Mouse (Mus musculus): Measurements from ENCODE around the gene Mst1r.

Gene Mst1r

GRCm38 (mm10) chr9:107906252-107906966 lies at the start of gene Mst1r:
Gene Mst1r (plus strand): TSS chr9:107906873.
- DNase-seq (ENCODE audit: low spot score) = peak; percentile 86

DNA sequence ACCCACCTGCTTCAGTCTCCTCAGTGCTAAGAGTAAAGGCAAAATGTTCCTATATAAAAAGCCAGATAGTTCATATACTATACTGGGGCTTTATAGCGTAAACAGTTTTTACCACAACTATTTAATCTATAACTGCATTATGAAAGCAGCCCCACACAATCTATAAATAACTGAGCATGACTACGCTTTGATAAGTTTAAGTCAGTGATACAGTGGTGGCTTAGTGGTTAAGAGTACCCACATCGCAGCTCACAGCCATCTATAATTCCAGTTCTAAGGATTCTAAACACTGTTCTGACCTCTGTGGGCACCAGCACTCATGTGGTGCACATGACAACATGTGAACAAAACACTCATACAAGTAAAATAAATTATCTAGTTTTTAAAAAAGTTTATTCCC lies 48.3 kb upstream of the Mst1r start:
- no peak for DNase-seq (ENCODE audit: low spot score)

DNA sequence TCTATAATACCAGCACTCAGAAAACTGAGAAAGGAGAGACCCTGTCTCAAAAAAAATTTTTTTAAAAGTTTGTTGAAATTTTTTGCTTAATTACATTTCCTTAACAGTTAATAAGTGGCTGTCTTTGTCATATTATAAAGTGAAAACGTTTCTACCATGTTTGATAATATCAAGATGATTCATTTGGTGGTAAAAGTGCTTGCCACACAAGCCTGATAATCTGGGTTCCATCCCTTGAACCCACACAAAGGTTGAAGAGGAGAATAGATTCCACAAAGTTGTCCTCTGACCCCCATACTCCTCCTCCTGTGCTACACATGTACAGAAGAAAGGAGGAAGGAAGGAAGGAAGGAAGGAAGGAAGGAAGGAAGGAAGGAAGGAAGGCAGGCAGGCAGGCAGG lies 42.2 kb upstream of the Mst1r start:
- no peak for DNase-seq (ENCODE audit: low spot score)

- DNase-seq (ENCODE audit: low spot score) = no peak
Observed at GRCm38 (mm10) chr9:107866081-107866480, 40.6 kb upstream of the Mst1r start.

DNA sequence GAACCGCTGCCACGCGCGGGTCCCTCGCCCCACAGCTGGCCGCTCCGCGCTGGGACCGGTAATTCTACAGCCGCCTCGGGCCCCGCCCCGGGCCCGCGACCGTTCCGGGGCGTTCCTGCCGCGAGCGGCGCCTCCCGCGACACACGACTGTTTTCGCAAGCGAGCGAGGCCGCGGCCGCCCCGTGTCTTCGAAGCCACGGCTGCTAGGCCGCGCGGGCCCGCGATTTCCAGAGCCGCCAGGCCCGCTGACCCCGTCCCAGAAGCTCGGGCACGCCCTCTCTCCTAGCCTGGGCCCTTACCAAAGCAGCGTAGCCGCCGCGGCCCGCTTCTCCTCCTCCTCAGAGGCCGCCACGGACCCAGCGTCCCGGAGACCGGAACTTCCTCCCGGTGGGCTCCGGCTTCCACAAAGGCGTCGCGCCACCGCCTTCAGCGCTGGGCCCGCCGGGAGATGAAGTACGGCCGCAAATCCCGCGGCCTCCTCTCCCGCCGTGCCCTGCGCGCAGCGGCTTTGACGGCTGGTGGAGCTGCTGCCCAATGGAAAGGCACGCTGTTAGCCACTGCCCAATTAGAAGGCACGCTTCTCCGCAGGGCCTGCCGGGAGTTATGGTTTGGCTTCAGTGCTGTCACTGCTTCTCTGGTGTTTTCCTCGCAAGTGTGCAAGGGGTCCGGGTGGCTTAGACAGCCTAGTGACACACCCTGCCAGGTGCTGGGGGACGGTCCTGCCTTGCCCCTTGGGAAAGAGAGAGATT lies 34.1 kb upstream of the Mst1r start:
- peak; percentile 83 for DNase-seq (ENCODE audit: low spot score)

- DNase-seq (ENCODE audit: low spot score) = no peak
Observed at GRCm38 (mm10) chr9:107873137-107873536, 33.5 kb upstream of the Mst1r start, which contains the start of gene Rbm6. Gene Rbm6 (minus strand): TSS chr9:107873237.

- no peak for DNase-seq (ENCODE audit: low spot score)
Observed at GRCm38 (mm10) chr9:107880411-107880810, 26.3 kb upstream of the Mst1r start.

DNA sequence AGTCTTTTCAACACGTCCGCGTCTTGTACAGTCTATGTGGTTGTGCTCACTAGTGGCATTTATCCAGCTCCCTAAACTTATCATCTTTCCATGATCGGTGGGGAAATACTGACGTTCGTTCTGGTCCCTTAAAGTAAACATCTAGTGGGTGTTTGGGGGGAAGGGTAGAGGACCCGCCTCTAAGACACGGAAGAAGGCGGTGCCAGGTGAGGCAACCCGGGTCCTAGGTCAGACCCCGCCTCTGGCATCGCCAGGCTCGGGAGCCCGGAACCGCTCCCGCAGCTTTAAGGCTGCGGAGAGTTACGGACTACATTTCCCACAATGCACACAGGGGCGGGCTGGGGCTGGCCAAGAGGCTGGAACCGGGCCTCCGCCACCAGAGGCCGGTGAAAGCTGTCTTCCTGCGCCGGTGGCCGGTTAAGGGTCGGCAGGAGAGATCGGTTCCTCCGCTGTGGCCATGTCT lies 18.8 kb upstream of the Mst1r start, which contains the start of gene Mon1a:
Mon1a (plus strand) TSS at position 348 of the 463 bp plus-strand sequence.
- peak; percentile 66 for DNase-seq (ENCODE audit: low spot score)

GRCm38 (mm10) chr9:107888267-107888850 lies 18.3 kb upstream of the Mst1r start:
- peak; percentile 11 for DNase-seq (ENCODE audit: low spot score)

GRCm38 (mm10) chr9:107890260-107890659 lies 16.4 kb upstream of the Mst1r start:
- DNase-seq (ENCODE audit: low spot score) = no peak

GRCm38 (mm10) chr9:107891023-107891422 lies 15.7 kb upstream of the Mst1r start:
- DNase-seq (ENCODE audit: low spot score) = no peak

DNA sequence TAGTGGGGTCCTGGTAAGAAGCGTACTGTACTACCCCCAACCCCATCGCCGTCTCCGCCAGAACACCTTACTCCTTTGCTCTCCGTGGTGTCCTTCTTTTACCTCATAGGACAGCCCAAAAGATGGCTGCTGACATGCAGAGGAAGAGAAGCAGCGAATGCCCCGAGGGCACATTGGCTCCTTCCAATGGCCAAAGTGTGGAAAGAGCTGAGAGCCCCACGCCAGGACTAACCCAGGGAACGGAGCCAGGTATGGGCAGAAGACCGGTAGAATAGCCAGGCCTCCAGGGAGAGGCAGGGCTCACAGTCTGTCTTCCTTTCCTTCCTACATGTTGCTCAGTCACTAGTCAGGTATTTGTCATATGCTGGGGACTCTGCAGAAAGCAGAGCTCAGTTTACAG lies 8.1 kb upstream of the Mst1r start:
- no peak for DNase-seq (ENCODE audit: low spot score)

DNA sequence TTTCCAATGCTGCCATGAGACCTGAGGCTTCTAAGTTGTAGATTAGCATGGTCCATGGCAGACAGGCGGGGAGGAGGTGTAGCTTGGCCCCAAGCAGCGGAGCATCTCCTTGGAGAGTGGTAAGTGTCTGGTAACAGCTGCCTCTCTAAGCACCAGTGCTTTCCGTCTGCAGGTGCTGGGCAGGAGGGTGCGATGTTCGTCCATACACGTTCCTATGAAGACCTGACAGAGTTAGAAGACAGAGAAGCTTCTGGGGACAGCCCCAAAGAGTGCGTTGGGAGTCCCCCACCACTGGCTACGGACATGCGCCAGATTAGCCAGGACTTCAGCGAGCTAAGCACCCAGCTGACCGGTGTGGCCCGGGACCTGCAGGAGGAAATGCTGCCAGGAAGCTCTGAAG lies 6.8 kb upstream of the Mst1r start:
- DNase-seq (ENCODE audit: low spot score) = no peak

GRCm38 (mm10) chr9:107900840-107901626 lies 5.6 kb upstream of the Mst1r start:
- peak; percentile 41 for DNase-seq (ENCODE audit: low spot score)

DNA sequence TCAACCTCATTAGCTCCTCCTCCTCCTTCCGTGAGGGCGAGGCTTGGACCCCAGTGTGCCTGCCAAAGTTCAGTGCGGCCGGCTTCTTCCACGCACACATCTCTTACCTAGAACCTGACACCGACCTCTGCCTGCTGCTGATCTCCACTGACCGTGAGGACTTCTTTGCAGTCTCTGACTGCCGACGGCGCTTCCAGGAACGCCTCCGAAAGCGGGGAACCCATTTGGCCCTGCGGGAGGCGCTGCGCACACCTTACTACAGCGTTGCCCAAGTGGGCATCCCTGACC lies 5.1 kb upstream of the Mst1r start:
- no peak for DNase-seq (ENCODE audit: low spot score)

- DNase-seq (ENCODE audit: low spot score) = peak; percentile 88
Observed at GRCm38 (mm10) chr9:107904726-107905125, 1.9 kb upstream of the Mst1r start.

DNA sequence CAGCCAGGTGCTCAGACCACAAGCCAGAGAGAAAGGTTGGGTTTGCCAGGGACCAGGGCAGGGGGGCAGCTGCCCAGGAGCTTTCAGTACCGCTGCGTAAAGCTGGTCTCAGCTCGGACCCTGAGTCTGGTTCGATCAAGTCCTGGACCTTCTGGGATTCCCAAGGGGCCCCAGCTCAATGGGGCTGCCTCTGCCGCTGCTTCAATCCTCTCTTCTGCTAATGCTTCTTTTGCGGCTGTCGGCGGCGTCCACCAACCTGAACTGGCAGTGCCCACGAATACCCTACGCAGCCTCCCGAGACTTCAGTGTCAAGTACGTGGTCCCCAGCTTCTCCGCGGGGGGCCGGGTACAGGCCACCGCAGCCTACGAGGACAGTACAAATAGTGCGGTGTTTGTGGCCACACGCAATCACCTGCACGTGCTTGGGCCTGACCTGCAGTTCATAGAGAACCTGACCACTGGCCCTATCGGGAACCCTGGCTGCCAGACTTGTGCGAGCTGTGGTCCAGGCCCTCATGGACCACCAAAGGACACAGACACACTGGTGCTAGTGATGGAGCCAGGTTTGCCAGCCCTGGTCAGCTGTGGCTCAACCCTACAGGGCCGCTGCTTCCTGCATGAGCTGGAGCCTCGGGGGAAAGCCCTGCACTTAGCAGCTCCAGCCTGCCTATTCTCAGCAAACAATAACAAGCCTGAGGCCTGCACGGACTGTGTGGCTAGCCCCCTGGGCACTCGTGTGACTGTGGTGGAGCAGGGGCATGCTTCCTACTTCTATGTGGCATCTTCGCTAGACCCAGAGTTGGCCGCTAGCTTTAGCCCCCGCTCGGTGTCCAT lies 511 bp downstream of the Mst1r start:
- peak; percentile 30 for DNase-seq (ENCODE audit: low spot score)

GRCm38 (mm10) chr9:107907801-107908120 lies 1.1 kb downstream of the Mst1r start:
- no peak for DNase-seq (ENCODE audit: low spot score)

GRCm38 (mm10) chr9:107908410-107909158 lies 1.9 kb downstream of the Mst1r start:
- peak; percentile 40 for DNase-seq (ENCODE audit: low spot score)

GRCm38 (mm10) chr9:107910025-107910769 lies 3.5 kb downstream of the Mst1r start:
- peak; percentile 58 for DNase-seq (ENCODE audit: low spot score)

All from urinary bladder, postnatal 25 days (tissue).